Mouse (Mus musculus) hindbrain, embryonic 11.5 days (tissue): ENCODE measurements at regions not wholly inside any gene's neighbourhood (a gene's known extent, or its start where the extent isn't known, plus 50 kb on each side); places are given as distances from the start of the nearest gene placed in this dataset.

Source experiments
- ATAC-seq: fragments of 200-750 bp; cut with Nextera tagmentation; 2 replicates; pipeline ENCODE4 v1.8.0; 2017; ENCODE audit warnings: mild to moderate bottlenecking, moderate TSS enrichment, moderate library complexity; ENCODE audit not compliant: low FRiP score
- DNase-seq: peaks from one replicate; pipeline ENCODE4 v3.0.0-alpha.2; 2015; ENCODE audit warnings: low spot score
- H3K27ac ChIP-seq: fragments of 300-500 bp; sonication (generic); 2 replicates; pipeline ENCODE4 v1.5.1; 2014; ENCODE audit warnings: mild to moderate bottlenecking, low read depth, low read length
- H3K27me3 ChIP-seq: fragments of 300-500 bp; sonication (generic); 2 replicates; pipeline ENCODE4 v1.6.1; 2014; ENCODE audit warnings: mild to moderate bottlenecking, low read length, moderate library complexity, mixed read lengths; ENCODE audit not compliant: control insufficient read depth, insufficient read depth
- H3K36me3 ChIP-seq: fragments of 300-500 bp; sonication (generic); 2 replicates; pipeline ENCODE4 v1.6.1; 2014; ENCODE audit warnings: mild to moderate bottlenecking, low read length, moderate library complexity, mixed read lengths; ENCODE audit not compliant: control insufficient read depth, insufficient read depth
- H3K4me1 ChIP-seq: fragments of 300-500 bp; sonication (generic); replicated peaks from 2 replicates; pipeline ENCODE4 v1.6.1; 2014; ENCODE audit warnings: low read length, mixed read lengths; ENCODE audit not compliant: control insufficient read depth, insufficient read depth
- H3K4me2 ChIP-seq: fragments of 300-500 bp; sonication (generic); replicated peaks from 2 replicates; pipeline ENCODE4 v1.6.1; 2014; ENCODE audit warnings: mild to moderate bottlenecking, low read depth, low read length
- H3K4me3 ChIP-seq: fragments of 300-500 bp; sonication (generic); 2 replicates; pipeline ENCODE4 v1.5.1; 2014; ENCODE audit warnings: low read depth, low read length
- H3K9ac ChIP-seq: fragments of 300-500 bp; sonication (generic); 2 replicates; pipeline ENCODE4 v1.6.1; 2014; ENCODE audit warnings: low read depth, low read length
- H3K9me3 ChIP-seq: fragments of 300-500 bp; sonication (generic); 2 replicates; pipeline ENCODE4 v1.6.1; 2016; ENCODE audit warnings: low read length; ENCODE audit not compliant: control insufficient read depth
- WGBS: fragments of 180-500 bp; shearing (Covaris S2); extraction: QIAGEN DNeasy Blood & Tissue Kit; methylation state at CpG from one replicate; pipeline ENCODE4 v1.1.7; 2014; 5-methylcytosine and 5-hydroxymethylcytosine counted together

GRCm38 (mm10) chr15:52095629-52096190, 1789.0 kb upstream of the Gm7489 start:
- H3K27me3 ChIP-seq, result no peaks in the 10 kb centered on the region
- H3K27ac ChIP-seq, result no peak overlapping the region
- DNase-seq (no peak), ATAC-seq (no peak)
- no peaks in the 10 kb centered on the region for H3K36me3 ChIP-seq
- H3K9ac ChIP-seq, result no peak overlapping the region
- no peak overlapping the region for H3K4me3 ChIP-seq
- no peaks in the 10 kb centered on the region for H3K4me1 ChIP-seq
- no peak overlapping the region for H3K4me2 ChIP-seq
- H3K9me3 ChIP-seq, result no peaks in the 10 kb centered on the region
- WGBS, result 81% methylated on average over 6 of the region's 6 CpGs

- no peak overlapping the region for H3K9ac ChIP-seq
- H3K4me2 ChIP-seq, result no peak overlapping the region
- no peaks in the 10 kb centered on the region for H3K27me3 ChIP-seq
- H3K4me1 ChIP-seq, result no peaks in the 10 kb centered on the region
- ATAC-seq (no peak), DNase-seq (no peak)
- no peaks in the 10 kb centered on the region for H3K36me3 ChIP-seq
- no peaks in the 10 kb centered on the region for H3K9me3 ChIP-seq
- 92% methylated on average over 2 of the region's 2 CpGs for WGBS
- H3K27ac ChIP-seq, result no peak overlapping the region
- no peak overlapping the region for H3K4me3 ChIP-seq
These were observed 1775.9 kb upstream of the Gm7489 start for GRCm38 (mm10) chr15:52108761-52109160.

- no peaks in the 10 kb centered on the region for H3K4me1 ChIP-seq
- H3K27me3 ChIP-seq, result no peaks in the 10 kb centered on the region
- ATAC-seq (no peak), DNase-seq (no peak)
- no peak overlapping the region for H3K4me3 ChIP-seq
- no peaks in the 10 kb centered on the region for H3K36me3 ChIP-seq
- 76% methylated on average over 2 of the region's 2 CpGs for WGBS
- H3K27ac ChIP-seq, result no peak overlapping the region
- H3K4me2 ChIP-seq, result no peak overlapping the region
- H3K9ac ChIP-seq, result no peak overlapping the region
- H3K9me3 ChIP-seq, result no peaks in the 10 kb centered on the region
These were observed 1770.2 kb upstream of the Gm7489 start for GRCm38 (mm10) chr15:52114368-52115036.

GRCm38 (mm10) chr15:52136693-52137092, 1748.0 kb upstream of the Gm7489 start:
- H3K9ac ChIP-seq, result no peak overlapping the region
- no peak overlapping the region for H3K4me2 ChIP-seq
- no peaks in the 10 kb centered on the region for H3K9me3 ChIP-seq
- H3K4me1 ChIP-seq, result no peaks in the 10 kb centered on the region
- DNase-seq (no peak), ATAC-seq (no peak)
- H3K4me3 ChIP-seq, result no peak overlapping the region
- no peaks in the 10 kb centered on the region for H3K36me3 ChIP-seq
- H3K27ac ChIP-seq, result no peak overlapping the region
- H3K27me3 ChIP-seq, result no peaks in the 10 kb centered on the region
- 81% methylated on average over 3 of the region's 3 CpGs for WGBS

- Histone ChIP-seq H3K9ac (no peak overlapping the region), H3K27me3 (no peaks in the 10 kb centered on the region), H3K4me1 (no peaks in the 10 kb centered on the region), H3K9me3 (no peaks in the 10 kb centered on the region), H3K4me2 (no peak overlapping the region), H3K27ac (no peak overlapping the region), H3K36me3 (no peaks in the 10 kb centered on the region), H3K4me3 (no peak overlapping the region)
- DNase-seq (peak; percentile 40), ATAC-seq (no peak)
- WGBS, result 39% methylated on average over 5 of the region's 5 CpGs
These were observed 1731.3 kb upstream of the Gm7489 start for GRCm38 (mm10) chr15:52153421-52153820.

- Histone ChIP-seq H3K27me3 (no peaks in the 10 kb centered on the region), H3K4me1 (no peaks in the 10 kb centered on the region), H3K9me3 (no peaks in the 10 kb centered on the region), H3K4me2 (no peak overlapping the region), H3K36me3 (no peaks in the 10 kb centered on the region), H3K27ac (no peak overlapping the region), H3K4me3 (no peak overlapping the region), H3K9ac (no peak overlapping the region)
- WGBS, result 48% methylated on average over 1 of the region's 1 CpGs
- no peak for ATAC-seq
- no peak for DNase-seq
These were observed 1728.9 kb upstream of the Gm7489 start for GRCm38 (mm10) chr15:52155784-52156183.

- 79% methylated on average over 4 of the region's 4 CpGs for whole genome bisulfite sequencing
- H3K27me3 ChIP-seq, result no peaks in the 10 kb centered on the region
- H3K4me2 ChIP-seq, result no peak overlapping the region
- no peaks in the 10 kb centered on the region for H3K9me3 ChIP-seq
- ATAC-seq (no peak), DNase-seq (no peak)
- no peak overlapping the region for H3K9ac ChIP-seq
- no peaks in the 10 kb centered on the region for H3K4me1 ChIP-seq
- H3K4me3 ChIP-seq, result no peak overlapping the region
- H3K27ac ChIP-seq, result no peak overlapping the region
- no peaks in the 10 kb centered on the region for H3K36me3 ChIP-seq
These were observed 1727.9 kb upstream of the Gm7489 start for GRCm38 (mm10) chr15:52156779-52157178.

GRCm38 (mm10) chr15:52160181-52161088, 1724.3 kb upstream of the Gm7489 start:
- no peaks in the 10 kb centered on the region for H3K4me1 ChIP-seq
- no peak overlapping the region; the same call in 1 of the 2 replicates for H3K9ac ChIP-seq
- 19% methylated on average over 18 of the region's 18 CpGs for WGBS
- no peaks in the 10 kb centered on the region for H3K36me3 ChIP-seq
- no peaks in the 10 kb centered on the region for H3K27me3 ChIP-seq
- no peaks in the 10 kb centered on the region for H3K9me3 ChIP-seq
- DNase-seq, result peak; percentile 84
- no peak overlapping the region for H3K27ac ChIP-seq
- peak; percentile 86 for ATAC-seq
- no peak overlapping the region for H3K4me3 ChIP-seq
- H3K4me2 ChIP-seq, result no peak overlapping the region
